Mouse (Mus musculus) hindbrain, postnatal 0 days (tissue): ENCODE measurements around the gene Clcn2. TPM values are rescaled to one million over a fixed set of nuclear protein-coding genes. Genes with fewer than 3 reads are reported as not detected.
"Not testable (repeated sequence)": the region's sequence is repeated elsewhere in the genome, so short reads cannot be mapped to it uniquely, and the experiment has no call there.

Experiments used
- ATAC-seq: fragments of 200-750 bp; cut with Nextera tagmentation; 2 replicates; pipeline ENCODE4 v1.8.0; 2017; ENCODE audit warnings: mild to moderate bottlenecking, moderate TSS enrichment, moderate library complexity
- DNase-seq: peaks from one replicate; pipeline ENCODE4 v3.0.0-alpha.2; 2015; ENCODE audit warnings: low spot score
- H3K27ac ChIP-seq: fragments of 300-500 bp; sonication (generic); 2 replicates; pipeline ENCODE4 v1.5.1; 2014; ENCODE audit warnings: mild to moderate bottlenecking
- H3K27me3 ChIP-seq: fragments of 300-500 bp; sonication (generic); 2 replicates; pipeline ENCODE4 v1.6.1; 2014; ENCODE audit warnings: low read length, mixed read lengths; ENCODE audit not compliant: insufficient read depth
- H3K36me3 ChIP-seq: fragments of 300-500 bp; sonication (generic); 2 replicates; pipeline ENCODE4 v1.6.1; 2014; ENCODE audit warnings: low read length, mixed read lengths; ENCODE audit not compliant: insufficient read depth
- H3K4me1 ChIP-seq: fragments of 300-500 bp; sonication (generic); 2 replicates; pipeline ENCODE4 v1.6.1; 2014; ENCODE audit warnings: antibody characterized with exemption, low read length, mixed read lengths; ENCODE audit not compliant: insufficient read depth
- H3K4me2 ChIP-seq: fragments of 300-500 bp; sonication (generic); 2 replicates; pipeline ENCODE4 v1.6.1; 2014; ENCODE audit warnings: low read depth, mild to moderate bottlenecking, low read length, moderate library complexity, mixed read lengths
- H3K4me3 ChIP-seq: fragments of 300-500 bp; sonication (generic); 2 replicates; pipeline ENCODE4 v1.5.1; 2014; ENCODE audit warnings: low read length
- H3K9ac ChIP-seq: fragments of 300-500 bp; sonication (generic); replicated peaks from 2 replicates; pipeline ENCODE4 v1.6.1; 2014; ENCODE audit warnings: mild to moderate bottlenecking, low read length, moderate library complexity, mixed read lengths
- H3K9me3 ChIP-seq: fragments of 300-500 bp; sonication (generic); 2 replicates; pipeline ENCODE4 v1.6.1; 2016; ENCODE audit warnings: low read length, mixed read lengths
- CTCF ChIP-seq: IDR thresholded peaks from 2 replicates; pipeline ENCODE4 v1.5.1; 2016; ENCODE audit warnings: antibody characterized with exemption, control low read depth, low read depth
- WGBS: fragments of 180-500 bp; shearing (Covaris S2); extraction: QIAGEN DNeasy Blood & Tissue Kit; methylation state at CpG from one replicate; pipeline ENCODE4 v1.1.7; 2014; 5-methylcytosine and 5-hydroxymethylcytosine counted together
- polyA plus RNA-seq: library from polyadenylated mRNA; unstranded; fragments of >200 nt; fragmentation: Nextera tagmentation; extraction: Ambion mirVana; gene quantifications from 2 replicates; pipeline ENCODE4 v1.2.1, GENCODE M21; 2015
- total RNA-seq: library from RNA; depleted of rRNA; stranded (reverse); fragments of >200 nt; gene quantifications from 2 replicates; pipeline ENCODE4 v1.2.3, GENCODE M21; 2014; rRNA removed

The Clcn2 gene
- total and polyA plus RNA-seq, 2 experiments from 2014 or later = 18.5 to 74.6 TPM

DNA sequence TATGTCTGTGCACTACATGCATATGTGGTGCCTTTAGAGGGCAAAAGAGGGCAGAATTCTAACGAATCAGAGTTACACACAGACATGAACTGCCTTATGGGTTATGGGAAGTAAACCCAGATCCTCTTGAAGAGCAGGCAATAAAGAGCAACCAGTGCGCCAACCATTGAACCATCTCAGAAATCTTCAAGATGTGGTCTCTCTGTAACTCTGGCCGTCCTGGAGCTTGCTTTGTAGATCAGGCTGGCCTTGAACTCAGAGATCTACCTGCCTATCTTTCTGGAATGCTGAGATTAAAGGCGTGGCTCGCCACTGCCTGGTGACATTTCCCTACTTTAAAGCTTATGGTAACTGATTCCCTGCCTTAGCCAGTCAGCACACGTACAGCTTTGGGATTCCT is 45.7 kb downstream of the Clcn2 start:
- DNase-seq = no peak
- H3K4me1 ChIP-seq = peaks cover 18% of the 10 kb centered on the region
- H3K27ac ChIP-seq = no peak overlapping the region
- H3K9me3 ChIP-seq = no peaks in the 10 kb centered on the region
- no peaks in the 10 kb centered on the region for H3K27me3 ChIP-seq
- ATAC-seq = no peak
- H3K9ac ChIP-seq = no peak overlapping the region; the same call in 1 of the 2 replicates
- WGBS = 19% methylated on average over 6 of the region's 6 CpGs
- H3K36me3 ChIP-seq = peaks cover 9% of the 10 kb centered on the region; the same call in 1 of the 2 replicates
- peak overlapping the region; percentile 88; the same call in 1 of the 2 replicates for H3K4me3 ChIP-seq
- peak overlapping the region; percentile 94 for H3K4me2 ChIP-seq
- no peak for TF ChIP-seq CTCF

DNA sequence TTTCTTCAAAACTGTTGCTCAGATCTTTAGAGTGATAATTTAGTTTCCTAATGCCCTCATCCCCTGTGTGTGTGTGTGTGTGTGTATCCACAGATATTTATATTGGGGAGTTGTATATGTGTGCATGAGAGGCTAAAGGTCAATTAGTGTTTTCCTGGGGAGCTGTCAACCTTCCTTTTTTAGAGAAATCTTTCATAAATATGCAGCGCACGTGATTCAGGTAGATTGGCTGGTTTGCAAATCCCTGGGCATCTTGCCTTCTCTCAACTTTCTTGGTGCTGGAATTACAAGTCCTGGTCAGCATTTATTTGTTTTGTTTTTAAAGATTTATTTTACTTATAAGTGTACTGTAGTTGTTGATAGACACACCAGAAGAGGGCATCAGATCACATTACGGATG is 47.3 kb downstream of the Clcn2 start:
- no peaks in the 10 kb centered on the region for H3K9me3 ChIP-seq
- H3K27me3 ChIP-seq = no peaks in the 10 kb centered on the region
- no peak for TF ChIP-seq CTCF
- no peak overlapping the region for H3K4me3 ChIP-seq
- no peak for ATAC-seq
- H3K4me1 ChIP-seq = peaks cover 18% of the 10 kb centered on the region
- no peak overlapping the region for H3K27ac ChIP-seq
- no peak for DNase-seq
- H3K36me3 ChIP-seq = no peaks in the 10 kb centered on the region
- no peak overlapping the region for H3K9ac ChIP-seq
- H3K4me2 ChIP-seq = no peak overlapping the region
- 88% methylated on average over 3 of the region's 3 CpGs for WGBS

DNA sequence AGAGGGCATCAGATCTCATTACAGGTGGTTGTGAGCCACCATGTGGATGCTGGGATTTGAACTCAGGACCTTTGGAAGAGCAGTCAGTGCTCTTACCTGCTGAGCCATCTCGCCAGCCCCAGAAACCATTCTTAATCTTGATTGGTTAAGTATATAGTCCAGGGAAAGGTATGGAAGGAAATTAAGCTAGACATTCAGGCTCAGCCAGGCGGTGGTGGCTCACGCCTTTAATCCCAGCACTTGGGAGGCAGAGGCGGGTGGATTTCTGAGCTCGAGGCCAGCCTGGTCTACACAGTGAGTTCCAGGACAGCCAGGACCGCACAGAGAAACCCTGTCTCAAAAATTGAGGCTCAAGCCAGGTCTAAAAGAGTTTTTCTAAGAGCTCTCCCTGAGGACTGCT is 49.5 kb downstream of the Clcn2 start, which contains the start of gene Eif4g1:
Eif4g1 (plus strand) TSS at position 301 of the 400 bp plus-strand sequence.
- H3K9me3 ChIP-seq, H3K4me1 ChIP-seq, H3K4me2 ChIP-seq, ATAC-seq, H3K36me3 ChIP-seq, H3K27ac ChIP-seq, H3K9ac ChIP-seq, H3K4me3 ChIP-seq, DNase-seq, H3K27me3 ChIP-seq: not testable (repeated sequence)
- 92% methylated on average over 3 of the region's 6 CpGs for WGBS

DNA sequence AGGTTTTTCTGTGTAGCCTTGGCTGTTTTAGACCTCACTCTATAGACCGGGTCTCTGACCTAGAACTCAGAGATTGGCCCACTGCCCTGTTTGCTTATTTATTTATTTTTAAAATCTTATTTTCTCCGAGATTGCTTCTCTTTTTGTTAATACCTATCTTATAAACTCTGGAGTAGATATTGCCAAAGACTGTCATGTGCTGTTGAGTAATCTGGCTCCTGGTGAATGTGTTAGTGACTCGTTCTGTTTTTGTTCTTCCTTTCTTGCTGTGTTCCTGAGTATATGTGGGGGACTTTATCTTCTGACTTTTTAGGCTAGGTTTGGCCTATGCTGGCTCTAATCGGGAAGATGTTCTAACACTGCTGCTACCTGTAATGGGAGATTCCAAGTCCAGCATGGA is 59.9 kb downstream of the Clcn2 start:
- Histone ChIP-seq H3K9me3 (no peaks in the 10 kb centered on the region), H3K9ac (no peak overlapping the region), H3K27me3 (no peaks in the 10 kb centered on the region), H3K27ac (no peak overlapping the region), H3K36me3 (peaks cover 65% of the 10 kb centered on the region), H3K4me1 (no peaks in the 10 kb centered on the region), H3K4me3 (no peak overlapping the region), H3K4me2 (no peak overlapping the region)
- no peak for TF ChIP-seq CTCF
- 90% methylated on average over 4 of the region's 4 CpGs for WGBS
- ATAC-seq (no peak), DNase-seq (no peak)

DNA sequence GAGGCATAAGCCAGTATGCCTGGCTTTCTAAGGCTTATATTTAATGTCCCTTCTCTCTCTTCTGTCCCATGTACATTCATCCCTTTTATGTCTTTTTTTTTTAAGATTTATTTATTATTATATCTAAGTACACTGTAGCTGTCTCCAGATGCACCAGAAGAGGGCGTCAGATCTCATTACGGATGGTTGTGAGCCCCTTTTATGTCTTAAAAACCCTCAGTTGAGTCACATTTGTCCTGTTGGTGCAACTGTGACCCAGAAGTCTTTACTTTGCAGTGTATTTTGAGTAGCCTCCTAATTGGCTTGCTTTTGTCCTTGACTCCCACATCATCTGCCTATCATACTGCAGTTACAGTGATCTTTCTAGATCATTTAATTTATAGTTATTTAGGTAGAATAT is 64.2 kb downstream of the Clcn2 start:
- Histone ChIP-seq H3K9me3 (no peaks in the 10 kb centered on the region), H3K27ac (no peak overlapping the region), H3K4me2 (peak overlapping the region; percentile 91; the same call in 1 of the 2 replicates), H3K36me3 (peaks cover 22% of the 10 kb centered on the region), H3K4me3 (no peak overlapping the region), H3K27me3 (no peaks in the 10 kb centered on the region), H3K9ac (no peak overlapping the region), H3K4me1 (0 out of 2 replicates have a peak, but pooled peaks cover 3% of the 10 kb centered on the region)
- ATAC-seq (no peak), DNase-seq (no peak)
- TF ChIP-seq CTCF = no peak
- 47% methylated on average over 2 of the region's 2 CpGs for WGBS

Other genes starting within 250 kb of the Clcn2 start
- gene Eif2b5, start 218.9 kb downstream of the Clcn2 start, total RNA-seq = 102 and 109 TPM in 2 replicates
- 80.9 and 81.4 TPM in 2 replicates for gene Eif2b5, start 218.9 kb downstream of the Clcn2 start, polyA plus RNA-seq
- gene Dvl3, start 200.8 kb downstream of the Clcn2 start, total RNA-seq = 44.3 and 48.6 TPM in 2 replicates
- gene Dvl3, start 200.8 kb downstream of the Clcn2 start, polyA plus RNA-seq = 22.3 and 25.7 TPM in 2 replicates
- gene Ap2m1, start 182.3 kb downstream of the Clcn2 start, total RNA-seq = 966 and 1,021 TPM in 2 replicates
- 1,289 and 1,346 TPM in 2 replicates for gene Ap2m1, start 182.3 kb downstream of the Clcn2 start, polyA plus RNA-seq
- 42.1 and 63.4 TPM in 2 replicates for gene Abcf3, start 169.2 kb downstream of the Clcn2 start, total RNA-seq
- 67.5 and 73.2 TPM in 2 replicates for gene Abcf3, start 169.2 kb downstream of the Clcn2 start, polyA plus RNA-seq
- 49.9 and 60.2 TPM in 2 replicates for gene Vwa5b2, start 128.3 kb downstream of the Clcn2 start, total RNA-seq
- gene Vwa5b2, start 128.3 kb downstream of the Clcn2 start, polyA plus RNA-seq = 32.6 and 32.8 TPM in 2 replicates
- 6.0 and 6.4 TPM in 2 replicates for gene Eef1akmt4, start 106.2 kb downstream of the Clcn2 start, total RNA-seq
- gene Eef1akmt4, start 106.2 kb downstream of the Clcn2 start, polyA plus RNA-seq = 5.6 and 6.5 TPM in 2 replicates
- 0.54 TPM in 1 of 2 replicates, not detected in the other for gene Gm49333, start 106.1 kb downstream of the Clcn2 start, total RNA-seq
- not detected in 2 replicates for gene Gm49333, start 106.1 kb downstream of the Clcn2 start, polyA plus RNA-seq
- gene Alg3, start 106.0 kb downstream of the Clcn2 start, total RNA-seq = 34.8 and 38.9 TPM in 2 replicates
- gene Alg3, start 106.0 kb downstream of the Clcn2 start, polyA plus RNA-seq = 35.5 and 36.5 TPM in 2 replicates
- 70.2 and 82.9 TPM in 2 replicates for gene Camk2n2, start 96.5 kb downstream of the Clcn2 start, total RNA-seq
- gene Camk2n2, start 96.5 kb downstream of the Clcn2 start, polyA plus RNA-seq = 84.7 and 85.7 TPM in 2 replicates
- gene Ece2, start 87.9 kb downstream of the Clcn2 start, total RNA-seq = 14.7 and 24.6 TPM in 2 replicates
- 16.0 and 16.6 TPM in 2 replicates for gene Ece2, start 87.9 kb downstream of the Clcn2 start, polyA plus RNA-seq
- gene Psmd2, start 66.1 kb downstream of the Clcn2 start, total RNA-seq = 192 and 196 TPM in 2 replicates
- 308 and 314 TPM in 2 replicates for gene Psmd2, start 66.1 kb downstream of the Clcn2 start, polyA plus RNA-seq
- gene Eif4g1, start 49.4 kb downstream of the Clcn2 start, total RNA-seq = 424 and 428 TPM in 2 replicates
- gene Eif4g1, start 49.4 kb downstream of the Clcn2 start, polyA plus RNA-seq = 115 and 124 TPM in 2 replicates
- 130 and 147 TPM in 2 replicates for gene Fam131a, start 24.5 kb downstream of the Clcn2 start, total RNA-seq
- gene Fam131a, start 24.5 kb downstream of the Clcn2 start, polyA plus RNA-seq = 49.0 and 55.4 TPM in 2 replicates
- gene Polr2h, start 81 bp downstream of the Clcn2 start, total RNA-seq = 25.5 and 29.2 TPM in 2 replicates
- 88.6 and 90.8 TPM in 2 replicates for gene Polr2h, start 81 bp downstream of the Clcn2 start, polyA plus RNA-seq
- gene Chrd, start 15.4 kb upstream of the Clcn2 start, total RNA-seq = 32.0 and 35.5 TPM in 2 replicates
- gene Chrd, start 15.4 kb upstream of the Clcn2 start, polyA plus RNA-seq = 6.2 and 7.0 TPM in 2 replicates
- gene Thpo, start 16.8 kb upstream of the Clcn2 start, total RNA-seq = 1.0 and 1.3 TPM in 2 replicates
- gene Thpo, start 16.8 kb upstream of the Clcn2 start, polyA plus RNA-seq = 1.4 and 1.6 TPM in 2 replicates